Mouse (Mus musculus) urinary bladder, adult 2 months (tissue): ENCODE measurements around the gene Rtl5. TPM values are rescaled to one million over a fixed set of nuclear protein-coding genes. Genes with fewer than 3 reads are reported as not detected.

Source experiments
- DNase-seq: peaks from one replicate; pipeline ENCODE4 v3.0.0; 2022; ENCODE audit warnings: low spot score
- polyA plus RNA-seq: library from polyadenylated mRNA; depleted of rRNA; stranded (reverse); fragments of >200 nt; gene quantifications from 2 replicates; pipeline ENCODE4 v1.2.3, GENCODE M21; 2012

The Rtl5 gene
- polyA plus RNA-seq, 1 experiment = 7.0 TPM

GRCm38 (mm10) chrX:102066134-102066533 lies 5.0 kb downstream of the Rtl5 start:
- DNase-seq = no peak

GRCm38 (mm10) chrX:102065213-102065775 lies 5.8 kb downstream of the Rtl5 start:
- no peak for DNase-seq

- peak; percentile 3 for DNase-seq
Measured at GRCm38 (mm10) chrX:102064062-102064461, 7.0 kb downstream of the Rtl5 start.

GRCm38 (mm10) chrX:102060891-102061290 lies 10.2 kb downstream of the Rtl5 start:
- DNase-seq = no peak

GRCm38 (mm10) chrX:102060243-102060642 lies 10.9 kb downstream of the Rtl5 start:
- no peak for DNase-seq

- no peak for DNase-seq
Measured at GRCm38 (mm10) chrX:102059437-102059836, 11.7 kb downstream of the Rtl5 start.

- no peak for DNase-seq
Measured at GRCm38 (mm10) chrX:102054009-102054408, 17.1 kb downstream of the Rtl5 start.

- no peak for DNase-seq
Measured at GRCm38 (mm10) chrX:102053371-102053770, 17.7 kb downstream of the Rtl5 start.

GRCm38 (mm10) chrX:102051225-102051624 lies 19.9 kb downstream of the Rtl5 start:
- DNase-seq = no peak

- no peak for DNase-seq
Measured at GRCm38 (mm10) chrX:102050552-102050951, 20.6 kb downstream of the Rtl5 start.

- no peak for DNase-seq
Measured at GRCm38 (mm10) chrX:102042386-102042785, 28.7 kb downstream of the Rtl5 start.

- DNase-seq = no peak
Measured at GRCm38 (mm10) chrX:102041562-102041961, 29.5 kb downstream of the Rtl5 start.

GRCm38 (mm10) chrX:102037506-102037905 lies 33.6 kb downstream of the Rtl5 start:
- no peak for DNase-seq

GRCm38 (mm10) chrX:102036866-102037361 lies 34.2 kb downstream of the Rtl5 start:
- no peak for DNase-seq

GRCm38 (mm10) chrX:102035671-102036070 lies 35.4 kb downstream of the Rtl5 start:
- DNase-seq = no peak

GRCm38 (mm10) chrX:102033566-102033965 lies 37.5 kb downstream of the Rtl5 start:
- DNase-seq = no peak

- DNase-seq = no peak
Measured at GRCm38 (mm10) chrX:102032431-102032830, 38.7 kb downstream of the Rtl5 start.

- DNase-seq = no peak
Measured at GRCm38 (mm10) chrX:102031851-102032250, 39.3 kb downstream of the Rtl5 start.

GRCm38 (mm10) chrX:102024976-102025375 lies 46.1 kb downstream of the Rtl5 start:
- no peak for DNase-seq

GRCm38 (mm10) chrX:102019471-102020240 lies 51.4 kb downstream of the Rtl5 start:
- no peak for DNase-seq

GRCm38 (mm10) chrX:102018890-102019289 lies 52.2 kb downstream of the Rtl5 start:
- no peak for DNase-seq

- no peak for DNase-seq
Measured at GRCm38 (mm10) chrX:102017213-102017923, 53.7 kb downstream of the Rtl5 start.
